Mouse (Mus musculus) heart, postnatal 4 days (tissue): ENCODE measurements at regions not wholly inside any gene's neighbourhood (a gene's known extent, or its start where the extent isn't known, plus 50 kb on each side); places are given as distances from the start of the nearest gene placed in this dataset.

ENCODE experiments used
- DNase-seq: peaks from one replicate; pipeline ENCODE4 v3.0.0; 2021

DNA sequence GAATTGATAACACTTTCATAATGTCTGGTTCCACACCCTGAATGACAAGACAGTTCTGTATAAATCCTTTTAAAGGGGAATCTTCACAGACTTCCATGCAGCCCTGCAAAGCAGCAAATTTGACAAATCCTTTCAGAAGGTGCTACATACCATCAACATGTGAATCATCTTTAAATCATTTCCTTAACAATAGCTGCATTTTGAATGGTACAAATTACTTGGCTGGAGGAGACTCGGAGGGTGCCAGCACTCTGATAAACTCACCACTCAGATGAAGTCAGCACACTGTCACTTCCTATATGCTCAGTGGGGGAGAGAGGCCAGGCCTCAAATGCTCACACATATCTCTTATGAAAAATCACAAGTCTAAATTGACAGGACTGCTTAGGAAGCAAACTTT is 386.1 kb downstream of the Efnb2 start:
- DNase-seq, result peak; percentile 11

DNA sequence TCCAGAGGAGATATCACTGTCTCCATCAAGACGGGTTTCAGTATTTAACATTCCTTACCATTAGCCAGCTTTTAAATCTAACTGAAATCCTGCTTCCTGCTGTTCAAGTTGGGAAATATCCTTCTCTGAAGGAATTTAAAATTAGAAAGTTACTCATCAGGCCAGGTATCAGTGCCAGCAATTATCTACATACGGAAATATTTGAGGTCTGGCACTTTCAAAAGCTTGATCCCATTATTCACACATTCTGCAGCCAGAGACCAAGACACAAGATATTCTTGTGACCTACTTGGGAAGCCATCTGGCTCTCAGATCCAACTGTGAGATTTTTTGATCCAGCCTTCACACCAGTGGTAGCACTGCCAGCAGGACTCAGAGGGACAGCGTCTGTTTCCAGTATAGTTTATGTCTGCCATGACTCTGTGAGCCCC is 386.8 kb downstream of the Efnb2 start:
- DNase-seq, result peak; percentile 5

DNA sequence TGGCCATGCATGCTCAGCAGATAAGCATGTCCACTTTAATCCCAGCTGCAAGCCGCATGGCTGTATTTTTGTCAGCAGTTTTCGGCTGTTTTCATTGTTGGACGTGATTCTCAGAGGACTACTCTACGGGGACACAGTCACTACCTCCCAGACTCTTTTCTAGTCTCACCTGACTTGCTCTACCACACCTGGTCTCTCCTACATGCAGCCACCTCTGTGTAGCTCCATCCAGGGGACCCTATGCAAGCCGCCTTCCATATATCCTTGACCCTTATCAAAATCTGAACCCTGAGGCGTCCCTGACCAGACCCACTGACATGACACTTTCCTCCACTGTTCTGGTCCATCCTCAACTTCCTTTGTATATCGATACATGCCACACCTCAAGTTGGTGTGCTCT is 402.2 kb downstream of the Efnb2 start:
- DNase-seq, result no peak

DNA sequence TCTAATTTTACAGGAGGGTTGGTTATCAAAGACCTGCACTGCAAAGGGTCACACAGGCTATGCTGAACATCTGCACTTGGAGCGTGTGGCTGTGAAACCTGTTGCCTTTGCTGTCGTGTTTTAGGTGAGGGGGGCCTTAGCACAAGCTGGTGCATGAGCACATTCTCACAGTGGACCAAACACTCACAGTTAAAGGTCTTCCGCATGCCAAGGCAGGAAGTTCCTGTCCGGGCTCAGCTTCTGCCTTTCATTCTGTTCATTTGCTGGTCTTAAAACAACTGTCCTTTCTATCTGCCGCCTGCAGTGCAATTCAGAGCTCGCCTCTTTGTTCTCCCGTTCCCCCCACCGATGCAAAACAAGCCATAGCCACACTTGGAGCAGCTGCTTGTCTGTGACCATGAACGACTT is 402.8 kb downstream of the Efnb2 start:
- DNase-seq, result peak; percentile 20

DNA sequence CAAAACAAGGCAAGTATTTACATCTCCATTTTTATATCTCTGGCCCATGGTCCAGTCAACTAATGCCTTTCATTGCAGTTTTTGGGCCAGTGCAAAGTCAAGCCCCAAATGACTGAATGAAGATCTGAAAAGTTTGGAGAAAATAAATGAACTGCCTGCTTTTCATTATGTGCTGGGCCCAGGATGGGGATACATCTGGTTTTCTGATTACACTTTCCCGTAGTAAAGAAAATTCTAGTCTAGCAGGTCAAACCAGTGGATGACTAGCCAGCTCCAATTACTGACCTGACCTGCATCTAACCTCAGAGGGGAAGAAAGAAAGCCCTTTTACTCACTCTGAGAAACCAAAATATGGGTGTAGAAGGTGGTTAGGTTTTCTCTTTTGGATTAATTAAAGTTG is 404.7 kb downstream of the Efnb2 start:
- DNase-seq, result no peak

DNA sequence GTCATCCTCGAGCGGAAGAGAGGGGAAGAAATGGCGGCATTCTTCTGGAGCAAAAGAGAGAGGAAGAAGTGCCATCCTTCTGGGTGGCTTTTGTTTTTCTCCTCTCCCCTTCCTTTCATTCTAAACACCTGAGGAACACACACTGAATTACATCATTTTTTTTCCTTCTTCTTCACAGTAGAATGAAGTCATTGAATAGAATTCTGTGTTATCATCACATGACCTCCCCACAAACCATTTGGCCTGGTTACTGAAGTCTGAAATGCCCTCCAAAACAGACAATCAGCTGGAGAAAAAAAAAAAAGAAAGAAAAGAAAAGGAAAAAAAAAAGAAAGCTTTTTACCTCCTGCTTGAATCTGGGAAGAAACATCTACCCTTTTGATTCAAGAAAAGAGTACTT is 406.6 kb downstream of the Efnb2 start:
- DNase-seq, result no peak

DNA sequence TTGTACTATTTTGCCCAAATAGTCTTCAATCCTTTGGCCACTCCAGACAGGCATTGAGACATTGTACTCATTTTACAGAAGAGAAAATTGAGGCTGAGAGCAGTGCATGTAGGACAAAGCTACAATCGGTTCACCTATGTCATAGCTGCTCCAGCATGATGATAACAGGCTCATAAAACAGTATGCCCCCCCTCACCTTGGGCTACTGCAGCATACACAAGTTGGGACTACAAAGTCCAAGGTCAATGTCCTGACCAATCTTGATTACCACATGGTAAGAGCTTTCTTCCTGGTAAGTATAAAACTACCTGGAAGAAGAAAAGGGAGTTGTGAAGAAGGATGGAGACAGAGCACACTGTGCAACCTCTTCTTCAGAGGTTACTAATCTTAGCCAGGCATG is 416.4 kb downstream of the Efnb2 start:
- no peak for DNase-seq

DNA sequence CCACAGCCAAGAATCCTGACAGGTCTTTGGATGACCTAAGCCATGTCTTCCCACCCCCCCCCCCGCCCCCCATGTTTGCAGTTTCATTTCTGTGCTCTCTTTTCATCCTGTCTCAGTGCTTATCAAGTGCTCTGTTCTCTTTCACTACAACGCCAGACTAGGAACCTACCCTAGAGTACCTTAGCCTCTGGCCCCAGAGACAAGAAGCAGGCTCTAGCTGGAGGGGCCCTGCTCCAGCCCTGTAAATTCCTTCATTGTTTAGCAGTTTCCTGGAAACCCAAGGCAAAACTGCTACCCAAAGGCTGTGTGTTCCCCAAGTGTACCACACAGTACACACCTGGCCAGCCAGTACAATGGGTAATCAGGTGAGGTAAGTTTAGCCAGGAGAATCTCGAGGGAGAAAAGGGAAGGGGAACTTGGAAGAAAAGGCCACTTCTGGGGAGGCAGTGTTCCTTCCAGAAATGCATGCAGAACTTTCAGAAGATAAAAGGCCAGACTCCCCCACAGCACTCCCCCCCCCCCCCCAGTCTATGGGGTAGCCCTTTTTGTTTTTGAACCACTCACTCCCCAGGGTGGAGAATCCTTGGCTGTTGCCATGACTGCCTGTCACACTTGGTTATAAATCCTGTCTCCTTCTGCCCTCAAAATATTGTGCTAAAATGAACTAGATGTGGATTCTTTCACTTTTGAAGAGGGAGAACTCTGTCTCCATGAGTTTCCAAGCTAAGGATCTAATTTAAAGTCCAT is 419.1 kb downstream of the Efnb2 start:
- DNase-seq, result no peak

DNA sequence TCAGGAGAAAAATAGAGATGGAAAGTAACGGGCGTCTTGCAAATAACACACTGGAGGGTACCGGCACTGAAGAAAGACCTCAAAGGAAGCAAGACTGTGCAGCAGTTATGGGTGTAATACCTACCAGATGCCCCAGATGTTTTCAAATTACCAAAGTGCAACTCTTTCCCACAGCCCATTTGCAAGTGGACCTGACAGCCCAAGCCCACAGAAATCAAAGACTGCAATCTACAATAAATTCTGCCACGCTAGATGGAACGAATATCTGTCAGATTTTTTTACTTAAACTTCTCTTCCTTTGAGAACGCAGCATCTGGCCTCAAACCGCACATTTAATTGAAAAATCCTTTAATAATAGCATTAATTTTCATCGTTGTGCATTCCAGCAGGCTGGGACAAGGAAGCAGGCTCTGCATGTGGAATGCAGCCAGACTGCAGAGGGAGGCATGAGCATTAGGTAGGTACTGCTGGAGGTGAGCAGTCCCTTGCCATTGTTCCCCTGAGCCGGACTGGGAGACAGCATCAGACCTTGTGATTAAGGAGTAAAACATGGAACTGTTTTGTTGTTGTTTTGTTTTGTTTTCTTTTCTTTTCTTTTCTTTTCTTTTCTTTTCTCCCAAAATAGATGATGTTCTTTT is 419.9 kb downstream of the Efnb2 start:
- no peak for DNase-seq

DNA sequence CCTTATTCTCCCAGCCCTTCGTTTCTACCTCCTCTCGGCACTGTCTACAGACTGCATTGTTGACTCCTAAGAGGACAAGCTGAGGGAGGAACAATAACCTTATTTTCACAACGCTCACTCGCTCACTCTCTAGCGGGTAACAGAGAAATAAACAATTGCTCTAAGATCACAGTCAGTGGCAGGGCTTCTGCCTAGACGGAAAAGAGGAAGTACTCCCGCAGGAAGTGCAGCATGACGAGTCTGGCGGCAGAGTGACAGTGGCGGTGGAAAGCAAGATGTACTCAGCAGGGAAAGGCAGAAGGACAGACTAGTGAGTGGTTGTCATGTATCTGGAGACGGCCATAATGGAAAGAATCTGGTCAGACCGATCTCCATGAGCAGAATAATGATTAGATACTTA is 421.6 kb downstream of the Efnb2 start:
- no peak for DNase-seq

DNA sequence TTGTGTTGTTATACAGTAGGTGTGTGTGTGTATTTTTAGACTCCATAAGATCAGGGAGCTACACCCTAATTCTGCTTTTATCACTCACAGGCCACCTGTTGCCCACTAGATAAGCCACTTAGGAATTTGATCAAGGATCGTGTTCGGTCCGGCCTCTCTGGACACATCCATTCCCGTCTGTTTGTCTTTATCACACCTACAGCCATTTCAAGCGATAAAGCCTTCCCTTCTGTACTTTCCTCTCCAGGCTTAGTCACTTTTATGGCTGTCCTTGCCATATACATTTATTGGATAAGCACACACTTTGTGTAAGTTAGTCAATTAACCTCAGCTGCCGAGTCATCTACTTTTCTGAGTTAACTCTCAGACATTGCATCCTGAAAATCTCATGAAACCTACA is 423.0 kb downstream of the Efnb2 start:
- DNase-seq, result no peak

DNA sequence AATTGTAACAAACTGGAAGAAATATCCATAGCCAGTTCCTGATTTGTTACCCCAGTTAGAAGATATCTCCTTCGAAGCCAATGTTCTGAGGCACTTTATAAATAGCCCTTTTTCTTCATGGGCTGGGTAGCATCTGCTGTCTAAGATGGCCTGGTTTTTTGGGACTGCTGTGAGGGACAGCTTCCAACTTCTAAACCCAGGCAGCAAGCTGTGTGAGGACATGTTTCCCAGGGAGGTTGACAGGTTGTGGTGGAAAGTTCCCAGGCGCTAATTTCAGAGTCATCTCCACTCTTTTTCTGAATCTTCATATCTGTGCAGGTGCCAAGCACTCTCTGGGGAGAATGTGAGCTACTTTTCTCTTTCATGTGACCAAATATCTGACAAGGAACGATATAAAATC is 427.4 kb downstream of the Efnb2 start:
- DNase-seq, result no peak

DNA sequence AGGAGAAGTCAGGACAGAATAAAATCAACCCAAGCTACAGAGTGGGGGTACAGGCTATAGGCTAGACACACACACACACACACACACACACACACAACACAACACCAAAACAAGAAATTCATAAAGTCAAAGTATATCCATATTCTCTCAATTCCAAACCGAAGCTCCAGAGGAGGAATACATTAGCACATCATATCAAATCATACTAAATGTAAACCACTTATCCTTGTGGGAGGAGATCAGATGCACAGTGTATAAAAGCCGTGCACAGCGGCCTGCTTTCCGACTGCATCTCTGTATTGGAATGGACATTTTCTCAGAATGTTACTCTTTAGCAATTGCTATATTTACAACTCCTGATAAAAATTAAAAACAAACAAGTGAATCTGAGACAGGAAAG is 427.9 kb downstream of the Efnb2 start:
- no peak for DNase-seq

DNA sequence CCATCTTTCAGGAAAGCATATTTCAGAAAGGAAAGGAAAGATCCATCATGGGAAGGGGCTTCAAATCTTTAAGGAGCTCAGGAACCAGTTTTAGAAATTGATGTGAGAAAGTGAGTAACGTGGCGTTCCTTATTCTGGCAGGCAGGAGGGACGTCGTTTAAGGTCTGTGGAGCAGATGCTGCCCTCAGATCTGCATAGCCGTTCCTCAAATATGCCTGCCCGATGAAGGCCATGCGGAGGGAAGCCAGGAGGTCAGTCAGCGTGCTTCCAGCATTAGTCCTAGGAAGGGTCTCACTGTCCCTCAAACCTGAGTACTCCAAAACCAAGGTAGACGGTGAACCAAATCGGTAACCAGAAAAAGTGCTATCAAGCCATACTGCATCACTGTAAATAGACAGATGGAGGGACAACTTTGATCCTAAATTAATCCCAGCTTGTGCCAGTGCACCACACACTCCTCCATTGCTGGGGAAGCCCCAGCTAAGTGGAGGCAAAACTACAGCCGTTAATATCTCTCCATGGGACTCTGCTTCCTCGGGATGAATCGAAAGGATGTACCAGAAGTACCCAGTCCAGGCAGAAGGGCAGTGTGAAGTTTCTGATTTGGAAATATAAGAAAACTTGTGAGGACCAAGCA is 428.9 kb downstream of the Efnb2 start:
- DNase-seq, result no peak

DNA sequence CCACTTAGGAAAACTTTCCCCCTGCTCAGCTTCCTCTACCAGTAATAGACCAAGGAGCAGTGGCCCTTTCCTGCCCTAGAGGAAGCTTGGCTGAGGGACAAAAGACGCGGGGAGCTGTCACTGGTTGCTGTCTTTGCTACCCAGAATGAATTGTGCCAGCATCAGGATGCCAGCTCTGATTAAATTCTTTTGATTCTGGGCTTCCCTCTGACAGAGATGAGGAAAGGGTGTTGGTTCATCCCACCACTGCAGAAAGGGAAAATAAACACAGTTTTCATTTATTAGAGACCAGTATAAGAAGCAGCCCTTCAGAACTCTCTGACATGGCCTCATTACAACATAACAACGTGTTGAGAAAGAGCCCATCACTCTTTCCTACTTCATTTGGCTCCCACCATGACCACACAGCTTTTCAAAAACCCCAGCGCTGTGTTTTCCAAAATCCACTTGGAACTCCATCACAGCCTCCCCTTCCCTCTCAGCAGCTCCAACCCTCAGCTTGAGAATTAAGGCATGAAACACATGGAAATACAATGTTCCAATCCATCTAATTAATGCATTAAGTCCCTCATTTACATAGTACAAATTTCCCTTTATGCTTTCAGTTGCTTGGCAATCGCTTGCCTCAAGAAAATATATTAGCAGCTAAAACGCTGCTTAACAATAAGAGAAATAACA is 429.6 kb downstream of the Efnb2 start:
- DNase-seq, result no peak

DNA sequence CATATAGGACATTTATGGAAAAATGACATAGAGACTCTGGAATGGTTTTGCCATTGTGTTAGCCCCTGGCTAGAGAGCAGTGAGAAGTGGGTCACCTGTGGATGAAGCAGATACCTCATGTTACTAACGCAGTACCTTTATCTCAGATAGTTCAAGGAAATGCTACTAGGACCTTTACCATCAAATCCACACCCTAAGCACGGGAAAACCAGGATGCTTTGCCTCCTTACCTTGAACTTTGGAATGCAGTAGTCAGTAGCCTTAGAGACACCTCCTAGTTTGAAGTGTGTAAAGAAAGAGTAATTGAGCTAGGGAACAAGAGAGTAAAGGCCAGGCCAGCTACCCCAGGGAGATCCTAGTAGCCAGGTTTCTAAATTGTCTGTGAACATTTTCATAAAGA is 435.0 kb downstream of the Efnb2 start:
- DNase-seq, result no peak

DNA sequence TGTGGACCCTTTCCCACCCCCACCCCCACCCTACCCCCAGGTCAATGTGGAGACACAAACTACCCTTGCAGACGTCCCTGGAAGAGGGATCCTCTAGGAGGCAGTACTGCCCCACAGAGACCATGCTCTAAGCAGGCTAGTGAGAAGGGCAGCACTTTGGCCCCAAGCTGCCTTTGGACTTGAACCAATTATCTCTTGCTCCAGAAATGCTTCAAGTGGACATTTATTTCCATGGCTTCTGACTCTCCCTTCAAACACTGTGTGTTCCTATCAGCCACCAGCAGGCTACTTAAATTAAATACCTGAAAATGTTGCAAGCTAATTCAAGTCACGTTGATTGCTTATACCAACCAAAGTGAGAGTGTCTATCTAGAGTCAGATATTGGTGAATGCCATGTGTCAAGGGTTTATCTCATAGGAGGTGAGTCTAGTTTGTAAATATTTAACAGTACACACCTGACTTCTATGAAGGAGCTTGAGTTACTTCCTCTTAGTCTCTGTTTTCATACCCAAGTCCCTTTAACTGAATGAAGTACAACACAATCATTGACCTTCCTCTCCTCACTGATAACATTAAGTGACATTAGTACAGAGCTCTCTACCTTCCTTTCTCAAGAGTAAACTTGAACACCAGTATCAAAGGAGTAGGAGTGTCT is 435.7 kb downstream of the Efnb2 start:
- peak; percentile 15 for DNase-seq

DNA sequence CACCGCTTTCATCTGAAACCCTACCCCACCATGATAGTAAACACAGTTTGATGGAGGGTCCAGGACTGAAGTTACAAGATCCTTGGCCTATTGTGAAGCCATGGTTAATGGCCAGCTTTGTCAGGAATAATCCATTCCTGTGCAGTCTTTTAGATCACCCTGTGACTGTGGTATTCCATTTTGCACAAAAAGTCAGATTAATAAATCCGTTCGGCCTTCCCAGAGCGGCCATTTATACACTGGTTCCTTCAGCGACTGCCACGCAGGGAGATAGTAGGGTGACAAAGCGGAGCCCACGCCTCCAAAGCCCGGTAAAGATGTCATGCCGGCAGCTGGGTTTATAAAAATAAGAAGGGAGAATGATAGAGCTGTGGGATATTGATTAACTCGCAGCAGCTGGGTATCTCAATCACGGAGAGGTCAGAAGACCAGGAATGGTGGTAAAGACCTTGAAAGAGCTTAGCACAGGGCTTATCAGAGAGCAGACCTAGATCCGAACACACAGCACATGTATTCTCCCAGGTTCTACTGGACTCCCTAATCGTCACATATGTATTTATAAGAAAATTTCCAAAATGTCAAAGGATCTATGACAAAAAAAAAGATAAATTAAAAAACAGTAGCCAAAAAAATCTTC is 440.5 kb downstream of the Efnb2 start:
- DNase-seq, result no peak

DNA sequence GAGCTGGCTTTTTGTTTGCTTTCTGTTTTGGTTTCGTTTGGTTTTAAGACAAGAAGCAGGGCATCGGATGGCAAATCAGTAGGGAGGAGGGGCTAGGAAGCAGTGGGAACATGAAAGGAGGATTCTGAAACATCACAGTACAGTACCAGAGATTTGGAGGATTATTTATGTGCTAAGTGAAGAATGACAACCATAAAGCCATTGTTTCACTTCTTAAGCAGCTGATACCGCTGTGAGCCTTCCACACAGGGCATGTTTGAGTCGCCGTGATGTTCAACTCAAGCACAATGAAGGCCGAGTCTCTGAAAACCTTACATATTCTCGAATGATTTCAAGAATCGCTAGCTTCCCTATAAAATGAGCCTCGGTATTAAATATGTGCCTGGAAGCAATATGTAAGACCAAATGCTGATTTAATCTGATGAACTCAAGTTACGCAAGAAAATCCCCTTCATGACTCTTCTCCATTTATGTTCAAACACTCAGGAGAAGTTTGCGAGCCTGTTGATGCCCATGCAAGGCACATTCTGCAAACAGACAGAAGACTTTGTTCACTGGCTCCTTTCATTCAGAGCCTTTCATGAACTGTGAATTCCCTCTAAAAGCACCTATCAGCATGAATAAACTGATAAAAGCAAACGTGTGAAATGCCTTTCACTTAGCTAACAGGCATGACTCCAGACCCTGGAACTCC is 441.2 kb downstream of the Efnb2 start:
- DNase-seq, result no peak

DNA sequence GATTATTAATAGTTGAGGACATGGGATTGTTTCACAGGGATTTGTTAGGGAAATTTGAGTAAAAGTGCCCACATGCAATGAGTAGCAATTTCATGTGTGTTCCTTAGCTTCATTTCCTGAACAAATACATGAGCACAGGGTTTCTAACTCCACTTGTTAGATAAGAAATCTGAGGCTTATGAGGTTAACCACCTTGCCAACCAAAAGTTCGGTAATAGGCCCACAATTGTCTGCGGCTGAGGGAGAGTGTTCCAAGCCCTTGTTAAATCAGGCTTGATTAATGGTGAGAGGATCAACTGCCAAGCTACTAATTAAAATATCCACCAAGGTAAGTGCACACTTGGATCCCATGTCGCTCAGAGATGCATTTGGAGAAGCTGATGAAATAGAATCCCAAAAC is 468.0 kb downstream of the Efnb2 start:
- DNase-seq, result no peak

DNA sequence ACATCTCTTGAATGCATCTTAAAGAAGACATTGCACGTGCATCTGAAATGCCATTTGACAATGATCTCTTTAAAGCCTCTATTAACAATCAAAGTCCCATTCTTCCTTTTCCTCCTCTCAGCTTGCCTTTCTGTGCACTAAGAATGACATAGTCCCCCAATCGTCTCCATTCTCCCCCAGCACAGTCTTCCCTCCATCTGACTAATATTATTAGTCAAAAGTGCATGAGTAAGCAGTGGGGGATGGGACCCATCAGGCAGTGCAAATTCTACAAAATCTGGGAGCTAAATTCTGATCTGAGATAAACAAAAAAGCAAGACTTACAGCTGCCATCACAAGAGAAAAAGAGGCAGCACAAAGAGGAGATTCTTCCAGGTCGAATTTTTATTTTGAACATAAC is 475.0 kb downstream of the Efnb2 start:
- no peak for DNase-seq

DNA sequence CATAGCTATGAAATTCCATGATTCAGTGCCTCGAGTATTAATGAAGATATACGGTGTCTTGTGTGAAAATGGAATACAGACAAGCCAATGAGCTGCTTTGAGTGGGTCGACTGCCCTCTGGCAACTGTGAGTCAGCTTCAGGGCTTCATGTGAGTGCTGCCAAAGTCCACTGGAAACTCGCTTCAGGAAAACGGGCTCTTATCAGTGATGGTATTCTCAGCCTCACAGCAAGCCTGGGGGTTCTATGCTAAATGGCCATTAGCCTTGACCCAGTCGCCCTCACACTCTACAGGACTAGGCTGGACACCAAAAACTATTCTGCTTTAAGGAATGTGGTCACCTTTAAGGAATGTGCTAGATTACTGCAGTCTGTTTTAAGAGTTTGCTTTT is 477.8 kb downstream of the Efnb2 start:
- DNase-seq, result peak; percentile 31
